Mouse (Mus musculus) MEL (cell line): ENCODE results near the gene Adora3. TPM values are rescaled to one million over a fixed set of nuclear protein-coding genes. Genes with fewer than 3 reads are reported as not detected.

Experiments
- DNase-seq: peaks from one replicate; pipeline ENCODE4 v3.0.0; 2011; ENCODE audit warnings: low read depth, low spot score
- H3K27ac ChIP-seq: 2 replicates; pipeline ENCODE4 v1.5.1; 2012; ENCODE audit warnings: low read depth, mild to moderate bottlenecking, control low read depth, low read length, moderate library complexity; ENCODE audit not compliant: control insufficient read depth
- H3K27me3 ChIP-seq, 2 experiments: fragments of 150-350 bp in 1 of 2; sonication (generic) in 1 of 2; 2 replicates each; pipeline ENCODE4 v1.6.1; 2012; ENCODE audit warnings: low read length in 2 of 2, mild to moderate bottlenecking in 2 of 2, improper control_type of control experiment in 1 of 2, moderate library complexity in 1 of 2; ENCODE audit not compliant: insufficient read depth in 2 of 2, control insufficient read depth in 1 of 2
- H3K36me3 ChIP-seq, 2 experiments: 2 replicates each; pipeline ENCODE4 v1.6.1; 2012 to 2014; ENCODE audit warnings: low read length in 2 of 2, improper control_type of control experiment in 1 of 2, inconsistent platforms in 1 of 2, mild to moderate bottlenecking in 1 of 2; ENCODE audit not compliant: insufficient read depth in 2 of 2, control insufficient read depth in 1 of 2
- H3K4me1 ChIP-seq, 2 experiments: fragments of 150-350 bp in 1 of 2; sonication (generic) in 1 of 2; 2 replicates each; pipeline ENCODE4 v1.6.1; 2012; ENCODE audit warnings: low read length in 2 of 2, improper control_type of control experiment in 1 of 2, mild to moderate bottlenecking in 1 of 2; ENCODE audit not compliant: insufficient read depth in 2 of 2, control insufficient read depth in 1 of 2
- H3K4me3 ChIP-seq, 2 experiments: fragments of 150-350 bp in 1 of 2; sonication (generic) in 1 of 2; 2 replicates each; pipeline ENCODE4 v1.5.1; 2012; ENCODE audit warnings: low read depth in 2 of 2, low read length in 2 of 2, mild to moderate bottlenecking in 2 of 2, moderate library complexity in 2 of 2, control low read depth in 1 of 2, improper control_type of control experiment in 1 of 2; ENCODE audit not compliant: control insufficient read depth in 1 of 2, insufficient read depth in 1 of 2
- H3K79me2 ChIP-seq: 2 replicates; pipeline ENCODE4 v1.6.1; 2012; ENCODE audit warnings: mild to moderate bottlenecking, low read length, moderate library complexity; ENCODE audit not compliant: control insufficient read depth, poor library complexity, insufficient read depth
- H3K9ac ChIP-seq: 2 replicates; pipeline ENCODE4 v1.6.1; 2012; ENCODE audit warnings: low read depth, mild to moderate bottlenecking, control low read depth, low read length, moderate library complexity; ENCODE audit not compliant: control insufficient read depth, poor library complexity, severe bottlenecking
- H3K9me3 ChIP-seq: fragments of 150-350 bp; sonication (generic); replicated peaks from 2 replicates; pipeline ENCODE4 v1.6.1; 2012; ENCODE audit warnings: mild to moderate bottlenecking, low read length, improper control_type of control experiment, moderate library complexity; ENCODE audit not compliant: insufficient read depth
- E2F4 ChIP-seq: IDR thresholded peaks from 2 replicates; pipeline ENCODE4 v1.6.1; 2011; ENCODE audit warnings: low read depth, low read length, improper control_type of control experiment, borderline replicate concordance
- ELF1 ChIP-seq: IDR thresholded peaks from 2 replicates; pipeline ENCODE4 v1.6.1; 2014; ENCODE audit warnings: low read depth, mild to moderate bottlenecking, inconsistent platforms, low read length, improper control_type of control experiment, moderate library complexity
- EP300 ChIP-seq, 2 experiments: IDR thresholded peaks; 2 replicates each; pipeline ENCODE4 v1.6.1; 2011; ENCODE audit warnings: improper control_type of control experiment in 2 of 2, low read length in 2 of 2, low read depth in 1 of 2, mild to moderate bottlenecking in 1 of 2
- ETS1 ChIP-seq: IDR thresholded peaks from 2 replicates; pipeline ENCODE4 v1.6.1; 2012; ENCODE audit warnings: low read depth, mild to moderate bottlenecking, inconsistent platforms, low read length, improper control_type of control experiment, moderate library complexity
- JUND ChIP-seq: IDR thresholded peaks from 2 replicates; pipeline ENCODE4 v1.6.1; 2011; ENCODE audit warnings: low read depth, mild to moderate bottlenecking, improper control_type of control experiment, low read length
- KAT2A ChIP-seq: conservative IDR thresholded peaks from 2 replicates; pipeline ENCODE4 v1.6.1; 2012; ENCODE audit warnings: low read depth, low read length, improper control_type of control experiment, inconsistent platforms
- MAX ChIP-seq: IDR thresholded peaks from 2 replicates; pipeline ENCODE4 v1.6.1; 2011; ENCODE audit warnings: low read length, improper control_type of control experiment
- MAZ ChIP-seq: IDR thresholded peaks from 2 replicates; pipeline ENCODE4 v1.6.1; 2012; ENCODE audit warnings: low read depth, mild to moderate bottlenecking, inconsistent platforms, low read length, improper control_type of control experiment
- MEF2A ChIP-seq: IDR thresholded peaks from 2 replicates; pipeline ENCODE4 v1.6.1; 2014; ENCODE audit warnings: low read depth, mild to moderate bottlenecking, inconsistent platforms, low read length, improper control_type of control experiment; ENCODE audit not compliant: poor library complexity, insufficient replicate concordance, severe bottlenecking; ENCODE audit errors: extremely low read depth
- NELFE ChIP-seq: IDR thresholded peaks from 2 replicates; pipeline ENCODE4 v1.6.1; 2011; ENCODE audit warnings: low read depth, low read length, improper control_type of control experiment
- NRF1 ChIP-seq: IDR thresholded peaks from 2 replicates; pipeline ENCODE4 v1.6.1; 2014; ENCODE audit warnings: low read depth, mild to moderate bottlenecking, inconsistent platforms, low read length, improper control_type of control experiment, moderate library complexity; ENCODE audit not compliant: poor library complexity, insufficient read depth, severe bottlenecking
- POLR2A ChIP-seq, 2 experiments: IDR thresholded peaks; 2 replicates each; pipeline ENCODE4 v1.6.1; 2011 to 2012; ENCODE audit warnings: low read length in 2 of 2, mild to moderate bottlenecking in 2 of 2, control low read depth in 1 of 2, improper control_type of control experiment in 1 of 2, low read depth in 1 of 2, moderate library complexity in 1 of 2; ENCODE audit not compliant: control insufficient read depth in 1 of 2, insufficient read depth in 1 of 2, poor library complexity in 1 of 2
- POLR2AphosphoS2 ChIP-seq: IDR thresholded peaks from 2 replicates; pipeline ENCODE4 v1.6.1; 2011; ENCODE audit warnings: low read length, improper control_type of control experiment
- POLR2AphosphoS5 ChIP-seq: IDR thresholded peaks from 2 replicates; pipeline ENCODE4 v1.6.1; 2012; ENCODE audit warnings: low read depth, borderline replicate concordance, mild to moderate bottlenecking, inconsistent platforms, low read length, moderate library complexity, mixed read lengths
- RCOR1 ChIP-seq: IDR thresholded peaks from 2 replicates; pipeline ENCODE4 v1.6.1; 2012; ENCODE audit warnings: low read depth, mild to moderate bottlenecking, inconsistent platforms, low read length, improper control_type of control experiment
- SMC3 ChIP-seq: IDR thresholded peaks from 2 replicates; pipeline ENCODE4 v1.6.1; 2011; ENCODE audit warnings: low read depth, low read length, improper control_type of control experiment
- USF1 ChIP-seq: IDR thresholded peaks from 2 replicates; pipeline ENCODE4 v1.6.1; 2014; ENCODE audit warnings: low read depth, mild to moderate bottlenecking, inconsistent platforms, low read length, improper control_type of control experiment, moderate library complexity
- ZKSCAN1 ChIP-seq: IDR thresholded peaks from 2 replicates; pipeline ENCODE4 v1.6.1; 2012; ENCODE audit warnings: low read depth, mild to moderate bottlenecking, inconsistent platforms, low read length, improper control_type of control experiment, moderate library complexity
- ZNF384 ChIP-seq: IDR thresholded peaks from 2 replicates; pipeline ENCODE4 v1.6.1; 2012; ENCODE audit warnings: low read depth, mild to moderate bottlenecking, inconsistent platforms, low read length, improper control_type of control experiment
- polyA plus RNA-seq, 2 experiments: library from polyadenylated mRNA; stranded (reverse) in 1 of 2; unstranded in 1 of 2; fragments of >175 nt in 1 of 2; fragments of >200 nt in 1 of 2; gene quantifications; 2 replicates each; pipeline versions ENCODE4 v1.2.1 to v1.2.4; 2012; ENCODE audit warnings: low replicate concordance in 2 of 2, low read depth in 1 of 2; ENCODE audit not compliant: insufficient read length in 2 of 2, insufficient read depth in 1 of 2, missing spikeins in 1 of 2
- total RNA-seq: library from RNA; depleted of rRNA; stranded (reverse); fragments of 300-350 nt; gene quantifications from 2 replicates; pipeline ENCODE4 v1.2.3, GENCODE M21; 2012

The Adora3 gene
- total and polyA plus RNA-seq, 3 experiments = 0.42 to 0.65 TPM; not detected in 1

DNA sequence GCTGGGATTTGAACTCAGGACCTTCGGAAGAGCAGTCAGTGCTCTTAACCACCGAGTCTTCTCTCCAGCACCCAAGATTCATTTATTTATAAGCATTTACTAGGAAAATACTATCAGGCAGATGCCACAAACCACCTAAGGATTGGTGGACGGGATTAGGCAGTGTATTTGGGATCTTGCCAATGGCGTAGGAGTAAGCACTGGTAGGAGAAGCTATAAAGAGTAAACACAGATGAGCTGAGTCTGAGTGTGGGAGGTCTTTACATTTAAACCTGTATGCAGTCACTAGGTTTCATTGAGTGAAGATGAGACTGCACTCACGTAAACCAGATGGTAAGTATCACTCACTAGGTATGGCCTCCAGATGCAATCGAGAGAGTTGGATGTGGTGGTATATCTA, 63.3 kb downstream of the Adora3 start:
- Histone ChIP-seq H3K4me3 (no peak overlapping the region), H3K79me2 (peaks cover 5% of the 10 kb centered on the region; the same call in 1 of the 2 replicates), H3K4me1 (peaks cover 0 to 14% of the 10 kb centered on the region in 2 experiments; a peak in 2 of 4 replicates), H3K27ac (no peak overlapping the region), H3K9ac (no peak overlapping the region), H3K9me3 (no peaks in the 10 kb centered on the region), H3K36me3 (peaks cover 0 to 14% of the 10 kb centered on the region in 2 experiments; a peak in 2 of 4 replicates), H3K27me3 (no peaks in the 10 kb centered on the region)
- no peak for TF ChIP-seq NELFE
- TF ChIP-seq MEF2A = no peak
- no peak for TF ChIP-seq MAZ
- no peak for TF ChIP-seq RCOR1
- no peak for TF ChIP-seq JUND
- no peak for TF ChIP-seq KAT2A
- TF ChIP-seq ZNF384 = no peak
- TF ChIP-seq ELF1 = no peak
- no peak for TF ChIP-seq POLR2A (IDR thresholded peaks at IDR 0.05; ENCODE audit: control insufficient read depth in 1 of 2, insufficient read depth in 1 of 2, low read depth in 1 of 2, low read length in 2 of 2, poor library complexity in 1 of 2)
- no peak for TF ChIP-seq POLR2AphosphoS5
- TF ChIP-seq ZKSCAN1 = no peak
- no peak for TF ChIP-seq USF1
- no peak for TF ChIP-seq E2F4
- TF ChIP-seq POLR2AphosphoS2 = no peak
- no peak for TF ChIP-seq ETS1
- DNase-seq = no peak

DNA sequence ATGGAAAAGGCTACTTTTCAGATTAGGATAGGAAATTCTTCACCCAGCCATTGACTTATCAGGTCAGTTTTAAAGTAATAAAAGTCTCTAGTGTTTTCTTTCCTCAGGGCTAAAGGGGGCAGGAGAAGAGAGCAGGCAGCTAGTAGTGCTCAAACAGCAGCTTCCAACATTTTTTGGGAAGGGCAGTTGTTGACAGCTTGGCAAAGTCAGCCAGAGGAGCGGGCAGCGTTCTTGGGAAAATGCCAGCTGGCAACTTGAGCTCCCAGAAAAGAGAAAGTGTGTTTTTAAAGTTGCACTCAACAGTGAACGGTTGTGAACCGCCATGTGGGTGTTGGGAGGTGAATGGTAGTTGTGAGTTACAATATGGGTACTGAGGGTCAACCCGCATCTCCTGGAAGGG, 64.4 kb downstream of the Adora3 start:
- TF ChIP-seq NRF1 (no peak), USF1 (no peak), MAX (no peak), EP300 (IDR thresholded peaks at IDR 0.05; ENCODE audit: low read depth in 1 of 2, low read length in 2 of 2) (no peak), ZKSCAN1 (no peak), MEF2A (no peak), SMC3 (no peak)
- Histone ChIP-seq H3K36me3 (peaks cover 0 to 14% of the 10 kb centered on the region in 2 experiments; a peak in 2 of 4 replicates), H3K27me3 (no peaks in the 10 kb centered on the region), H3K79me2 (peaks cover 3% of the 10 kb centered on the region; the same call in 1 of the 2 replicates), H3K4me3 (no peak overlapping the region), H3K4me1 (peaks cover 0 to 11% of the 10 kb centered on the region in 2 experiments; a peak in 2 of 4 replicates), H3K9ac (no peak overlapping the region), H3K27ac (no peak overlapping the region), H3K9me3 (no peaks in the 10 kb centered on the region)
- DNase-seq = no peak
